Mouse (Mus musculus) embryonic facial prominence, embryonic 10.5 days (tissue): Measurements from ENCODE around the gene Gm28230. TPM values are rescaled to one million over a fixed set of nuclear protein-coding genes. Genes with fewer than 3 reads are reported as not detected.
A peak's percentile ranks its signal among the peaks of the same experiment; 100 is the strongest.

Experiments
- DNase-seq: peaks from one replicate; pipeline ENCODE4 v3.0.0-alpha.2; 2017; ENCODE audit warnings: low spot score
- H3K27ac ChIP-seq: fragments of 300-500 bp; sonication (generic); replicated peaks from 2 replicates; pipeline ENCODE4 v1.5.1; 2016; ENCODE audit warnings: mild to moderate bottlenecking
- H3K27me3 ChIP-seq: fragments of 300-500 bp; sonication (generic); replicated peaks from 2 replicates; pipeline ENCODE4 v1.6.1; 2016; ENCODE audit warnings: low read depth, mild to moderate bottlenecking; ENCODE audit not compliant: poor library complexity, severe bottlenecking
- H3K36me3 ChIP-seq: fragments of 300-500 bp; sonication (generic); replicated peaks from 2 replicates; pipeline ENCODE4 v1.6.1; 2016; ENCODE audit warnings: mild to moderate bottlenecking, moderate library complexity
- H3K4me1 ChIP-seq: fragments of 300-500 bp; sonication (generic); 2 replicates; pipeline ENCODE4 v1.6.1; 2016
- H3K4me3 ChIP-seq: fragments of 300-500 bp; sonication (generic); 2 replicates; pipeline ENCODE4 v1.5.1; 2016; ENCODE audit warnings: mild to moderate bottlenecking, moderate library complexity
- H3K9me3 ChIP-seq: fragments of 300-500 bp; sonication (generic); 2 replicates; pipeline ENCODE4 v1.6.1; 2016; ENCODE audit warnings: mild to moderate bottlenecking
- WGBS: fragments of 180-500 bp; shearing (Covaris S2); methylation state at CpG from one replicate; pipeline ENCODE4 v1.1.7; 2016; 5-methylcytosine and 5-hydroxymethylcytosine counted together
- polyA plus RNA-seq: library from polyadenylated mRNA; unstranded; fragments of >200 nt; fragmentation: Nextera tagmentation; extraction: Ambion mirVana; gene quantifications from 2 replicates; pipeline ENCODE4 v1.2.1, GENCODE M21; 2016

Gene Gm28230
- polyA plus RNA-seq, 1 experiment from 2014 or later = not detected

- H3K4me3 ChIP-seq = no peak overlapping the region
- H3K27me3 ChIP-seq = peaks cover 100% of the 10 kb centered on the region
- peak; percentile 80 for DNase-seq
- no peak overlapping the region for H3K27ac ChIP-seq
- no peaks in the 10 kb centered on the region for H3K36me3 ChIP-seq
- 4% methylated on average over 17 of the region's 17 CpGs for whole genome bisulfite sequencing
- H3K9me3 ChIP-seq = no peaks in the 10 kb centered on the region
- H3K4me1 ChIP-seq = peaks cover 20% of the 10 kb centered on the region
Observed at GRCm38 (mm10) chr2:74686301-74686987, 40.1 kb upstream of the Gm28230 start.

DNA sequence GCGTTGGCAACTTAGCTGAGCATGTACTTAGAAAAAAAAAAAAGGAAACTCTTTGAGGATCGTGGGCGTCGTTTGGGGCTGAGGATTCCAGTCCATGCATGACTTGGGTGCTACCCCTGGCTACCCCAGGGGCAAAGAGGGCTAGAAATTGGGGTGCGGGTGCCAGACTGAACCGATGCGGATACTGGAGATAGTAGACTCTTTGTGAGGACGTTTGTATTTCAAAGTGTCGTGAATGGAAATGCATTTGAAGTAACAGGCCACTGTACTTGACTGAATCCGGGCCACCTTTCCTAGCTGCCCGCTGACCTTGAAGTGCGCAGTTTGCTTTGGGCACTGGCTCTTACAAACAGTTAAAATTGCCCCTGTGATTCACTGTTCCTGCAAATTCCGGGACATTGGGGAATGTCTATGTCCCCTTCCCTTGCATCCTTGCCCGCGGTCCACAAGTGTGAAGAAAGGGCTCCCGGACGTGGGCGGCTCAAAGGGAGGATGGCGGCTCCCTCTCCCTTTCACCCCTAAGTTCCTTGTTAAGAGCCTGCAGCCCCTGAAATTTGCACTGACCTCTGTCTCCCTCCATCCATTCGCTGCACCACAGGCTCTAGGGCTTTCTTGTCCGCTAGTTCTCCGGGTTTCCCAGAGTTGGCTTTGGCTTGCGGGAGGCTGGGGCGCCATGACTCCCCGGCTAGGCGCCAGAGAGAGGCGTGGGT lies 39.4 kb upstream of the Gm28230 start:
- Histone ChIP-seq H3K4me1 (peaks cover 17% of the 10 kb centered on the region), H3K27ac (no peak overlapping the region)

DNA sequence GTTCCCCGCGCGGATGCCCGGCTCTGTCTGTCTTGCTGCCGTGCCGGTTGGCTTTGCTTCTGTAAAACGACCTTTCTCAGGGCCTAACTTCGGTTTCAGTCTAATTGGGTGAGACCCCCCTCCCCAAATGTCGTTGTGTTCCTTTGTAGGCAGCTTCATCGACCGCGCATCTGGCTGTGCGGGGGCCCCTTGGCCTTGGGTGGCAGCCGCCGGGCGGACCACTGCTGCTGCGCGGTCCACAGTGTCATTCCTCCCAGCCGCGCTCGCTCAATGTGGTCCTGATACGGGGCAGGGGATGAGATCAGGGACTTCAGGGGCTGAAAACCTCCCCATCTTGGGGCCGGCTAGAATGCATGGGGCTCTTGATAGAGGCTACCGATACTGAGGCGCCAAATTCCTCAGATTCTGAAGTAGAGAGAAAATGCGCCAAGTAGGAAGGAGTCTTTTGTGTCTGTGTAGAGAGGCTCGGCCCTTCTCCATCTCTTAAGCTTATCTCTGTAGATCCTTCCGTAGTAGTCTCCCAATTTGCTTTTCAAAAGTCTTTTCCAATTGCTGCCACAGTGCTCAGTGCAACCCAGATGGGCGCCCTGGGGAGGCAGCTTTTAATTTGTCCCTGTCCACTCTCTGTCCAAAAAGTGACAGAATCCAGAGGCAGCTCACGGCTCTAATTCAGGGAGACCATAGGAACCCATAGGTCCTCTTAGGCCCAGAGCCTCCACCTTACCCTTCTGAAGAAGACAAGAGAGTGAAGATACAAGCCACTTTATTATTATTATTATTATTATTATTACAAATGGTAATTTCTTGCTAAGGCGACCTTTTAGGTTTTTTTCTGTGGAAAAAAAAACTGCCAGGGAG lies 38.6 kb upstream of the Gm28230 start:
- under 1% methylated on average over 31 of the region's 31 CpGs for WGBS
- no peaks in the 10 kb centered on the region for H3K36me3 ChIP-seq
- H3K4me1 ChIP-seq = peaks cover 9% of the 10 kb centered on the region
- peaks cover 100% of the 10 kb centered on the region for H3K27me3 ChIP-seq
- H3K27ac ChIP-seq = no peak overlapping the region
- no peak overlapping the region for H3K4me3 ChIP-seq
- H3K9me3 ChIP-seq = no peaks in the 10 kb centered on the region
- peak; percentile 62 for DNase-seq

More for the DNA sequence above, 39.4 kb upstream of the Gm28230 start:
- no peak overlapping the region for H3K4me3 ChIP-seq
- H3K27me3 ChIP-seq = peaks cover 100% of the 10 kb centered on the region
- WGBS = under 1% methylated on average over 27 of the region's 27 CpGs
- H3K9me3 ChIP-seq = no peaks in the 10 kb centered on the region
- H3K36me3 ChIP-seq = no peaks in the 10 kb centered on the region
- DNase-seq = peak; percentile 54

DNA sequence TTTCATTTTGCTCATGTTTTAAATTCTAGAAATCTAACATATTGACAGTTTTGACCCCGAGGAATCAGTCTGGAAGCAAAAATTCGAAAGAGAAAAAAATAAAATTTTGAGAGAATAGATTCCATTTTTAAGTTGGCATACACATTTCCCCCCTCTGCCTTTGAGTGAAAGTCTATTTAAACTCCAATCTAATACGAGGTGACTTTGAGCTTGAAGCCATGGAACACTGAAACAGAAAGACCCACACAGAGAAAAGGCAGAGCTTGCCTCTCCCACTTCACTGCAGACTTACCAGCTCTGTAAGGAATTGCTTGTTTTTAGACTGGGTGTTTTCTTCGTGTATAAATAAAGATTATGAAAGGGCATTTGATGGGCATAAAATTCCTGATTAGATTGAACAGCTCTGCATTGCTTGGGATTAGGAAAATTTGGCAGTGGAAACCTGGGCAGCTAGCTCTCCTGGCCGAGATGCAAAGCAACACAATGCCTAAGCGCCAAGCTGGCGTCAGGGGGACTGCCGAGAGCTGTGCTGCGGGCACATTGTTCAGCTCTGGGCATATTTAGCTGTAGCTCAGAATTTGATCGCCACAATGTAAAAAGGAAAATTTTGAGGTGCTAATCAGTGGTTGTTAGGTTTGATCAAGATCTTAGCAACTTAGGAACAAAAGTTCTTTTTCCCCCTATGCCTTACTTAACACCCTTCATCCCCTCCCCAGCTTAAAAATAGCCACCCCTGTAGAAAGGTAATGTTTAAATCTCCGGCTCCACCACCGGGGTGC lies 37.5 kb upstream of the Gm28230 start:
- 4% methylated on average over 12 of the region's 12 CpGs for WGBS
- Histone ChIP-seq H3K27ac (no peak overlapping the region), H3K36me3 (no peaks in the 10 kb centered on the region), H3K27me3 (peaks cover 100% of the 10 kb centered on the region), H3K4me3 (no peak overlapping the region), H3K4me1 (peaks cover 7% of the 10 kb centered on the region), H3K9me3 (no peaks in the 10 kb centered on the region)
- peak; percentile 52 for DNase-seq

DNA sequence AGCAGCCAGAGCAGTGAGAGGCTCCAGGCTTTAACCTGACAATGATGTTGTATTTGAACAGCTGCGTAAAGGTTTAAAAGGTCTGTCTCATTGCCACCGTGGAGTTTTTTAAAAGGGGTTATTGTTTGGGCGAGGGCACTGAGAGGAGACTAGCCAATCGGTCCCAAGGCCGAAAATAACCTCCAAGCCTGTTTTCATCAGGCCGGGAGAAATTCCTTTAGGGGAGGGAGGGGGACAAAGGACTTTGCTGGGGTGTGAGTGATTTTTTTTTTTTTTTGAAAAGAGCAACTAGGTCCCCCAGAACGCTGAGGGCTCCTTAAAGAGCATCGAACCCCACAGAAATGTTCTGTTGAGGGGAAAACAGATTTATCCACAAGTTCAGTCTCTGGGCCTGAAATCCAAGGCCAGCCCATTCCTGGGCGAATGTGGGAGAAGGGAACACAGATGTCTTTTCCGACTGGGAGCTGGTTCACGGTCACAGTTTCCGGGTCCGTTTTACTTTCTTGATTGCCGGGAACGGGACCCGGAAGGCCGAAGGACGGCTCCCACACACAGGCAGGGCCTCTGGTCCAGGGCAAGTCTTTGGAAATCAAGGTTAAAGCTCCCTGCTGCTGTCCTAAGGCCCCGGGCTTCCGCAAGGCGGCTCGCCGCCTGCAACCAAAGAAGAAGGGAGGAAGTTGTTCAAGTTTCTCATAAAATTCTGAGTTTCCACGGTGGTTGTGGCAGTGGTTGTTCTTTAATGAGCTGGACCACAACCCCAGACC lies 36.8 kb upstream of the Gm28230 start:
- no peaks in the 10 kb centered on the region for H3K36me3 ChIP-seq
- under 1% methylated on average over 24 of the region's 24 CpGs for WGBS
- no peak overlapping the region for H3K27ac ChIP-seq
- H3K4me3 ChIP-seq = no peak overlapping the region
- H3K27me3 ChIP-seq = peaks cover 100% of the 10 kb centered on the region
- no peaks in the 10 kb centered on the region for H3K9me3 ChIP-seq
- DNase-seq = peak; percentile 69
- H3K4me1 ChIP-seq = peaks cover 7% of the 10 kb centered on the region

DNA sequence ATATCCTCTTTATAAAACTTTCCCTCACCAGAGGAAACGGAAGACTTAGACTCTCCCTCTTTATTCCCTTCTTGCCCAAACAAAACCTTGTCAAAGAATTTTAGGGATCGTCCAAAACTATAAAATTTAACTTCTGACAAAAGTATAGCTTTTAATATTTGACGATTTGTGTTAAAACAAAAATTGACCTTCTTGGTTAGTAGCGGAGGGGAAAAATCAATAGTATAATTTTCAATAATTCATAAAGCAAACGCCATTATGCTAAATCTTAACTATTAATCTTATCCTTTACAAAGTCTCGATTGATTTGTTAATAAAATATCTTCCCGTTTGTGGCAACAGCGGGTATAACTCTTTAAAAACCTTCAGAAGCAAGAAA lies 36.2 kb upstream of the Gm28230 start:
- H3K27ac ChIP-seq = no peak overlapping the region
- H3K4me3 ChIP-seq = no peak overlapping the region
- no peak for DNase-seq
- H3K36me3 ChIP-seq = no peaks in the 10 kb centered on the region
- H3K9me3 ChIP-seq = no peaks in the 10 kb centered on the region
- H3K4me1 ChIP-seq = peaks cover 7% of the 10 kb centered on the region
- WGBS = 9% methylated on average over 8 of the region's 8 CpGs
- peaks cover 100% of the 10 kb centered on the region for H3K27me3 ChIP-seq

- peak within 1 kb of the TSS; percentile 42 for H3K4me3 ChIP-seq
- no peak within 1 kb of the TSS for H3K27ac ChIP-seq
- H3K27me3 ChIP-seq = peaks cover 100% of the 10 kb centered on the region
- peak; percentile 88 for DNase-seq
- WGBS = under 1% methylated on average over 56 of the region's 56 CpGs
- H3K9me3 ChIP-seq = no peaks in the 10 kb centered on the region
- peaks cover 7% of the 10 kb centered on the region for H3K4me1 ChIP-seq
- H3K36me3 ChIP-seq = no peaks in the 10 kb centered on the region
Observed at GRCm38 (mm10) chr2:74691022-74691951, 35.2 kb upstream of the Gm28230 start, which contains the start of gene Hoxd10. Hoxd10 (plus strand) TSS chr2:74691924.

DNA sequence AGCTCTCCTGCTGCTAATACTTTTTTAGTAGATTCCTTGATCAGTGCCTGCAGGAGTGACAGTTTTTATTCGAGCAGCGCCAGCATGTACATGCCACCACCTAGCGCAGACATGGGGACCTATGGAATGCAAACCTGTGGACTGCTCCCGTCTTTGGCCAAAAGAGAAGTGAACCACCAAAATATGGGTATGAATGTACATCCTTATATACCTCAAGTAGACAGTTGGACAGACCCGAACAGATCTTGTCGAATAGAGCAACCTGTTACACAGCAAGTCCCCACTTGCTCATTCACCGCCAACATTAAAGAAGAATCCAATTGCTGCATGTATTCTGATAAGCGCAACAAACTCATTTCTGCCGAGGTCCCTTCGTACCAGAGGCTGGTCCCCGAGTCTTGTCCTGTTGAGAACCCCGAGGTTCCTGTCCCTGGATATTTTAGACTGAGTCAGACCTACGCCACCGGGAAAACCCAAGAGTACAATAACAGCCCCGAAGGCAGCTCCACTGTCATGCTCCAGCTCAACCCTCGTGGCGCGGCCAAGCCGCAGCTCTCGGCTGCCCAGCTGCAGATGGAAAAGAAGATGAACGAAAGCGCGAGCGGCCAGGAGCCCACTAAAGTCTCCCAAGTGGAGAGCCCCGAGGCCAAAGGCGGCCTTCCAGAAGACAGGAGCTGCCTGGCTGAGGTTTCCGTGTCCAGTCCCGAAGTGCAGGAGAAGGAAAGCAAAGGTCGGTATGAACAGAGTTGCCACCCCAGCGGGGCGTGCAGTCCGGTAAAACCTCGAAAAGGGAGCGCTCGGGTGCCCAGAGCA lies 34.3 kb upstream of the Gm28230 start:
- Histone ChIP-seq H3K36me3 (no peaks in the 10 kb centered on the region), H3K4me3 (0 out of 2 replicates have a peak overlapping the region, but pooled peaks have one; percentile 42), H3K9me3 (no peaks in the 10 kb centered on the region), H3K27me3 (peaks cover 100% of the 10 kb centered on the region), H3K27ac (no peak overlapping the region), H3K4me1 (peaks cover 7% of the 10 kb centered on the region)
- 3% methylated on average over 35 of the region's 35 CpGs for WGBS
- DNase-seq = peak; percentile 44

DNA sequence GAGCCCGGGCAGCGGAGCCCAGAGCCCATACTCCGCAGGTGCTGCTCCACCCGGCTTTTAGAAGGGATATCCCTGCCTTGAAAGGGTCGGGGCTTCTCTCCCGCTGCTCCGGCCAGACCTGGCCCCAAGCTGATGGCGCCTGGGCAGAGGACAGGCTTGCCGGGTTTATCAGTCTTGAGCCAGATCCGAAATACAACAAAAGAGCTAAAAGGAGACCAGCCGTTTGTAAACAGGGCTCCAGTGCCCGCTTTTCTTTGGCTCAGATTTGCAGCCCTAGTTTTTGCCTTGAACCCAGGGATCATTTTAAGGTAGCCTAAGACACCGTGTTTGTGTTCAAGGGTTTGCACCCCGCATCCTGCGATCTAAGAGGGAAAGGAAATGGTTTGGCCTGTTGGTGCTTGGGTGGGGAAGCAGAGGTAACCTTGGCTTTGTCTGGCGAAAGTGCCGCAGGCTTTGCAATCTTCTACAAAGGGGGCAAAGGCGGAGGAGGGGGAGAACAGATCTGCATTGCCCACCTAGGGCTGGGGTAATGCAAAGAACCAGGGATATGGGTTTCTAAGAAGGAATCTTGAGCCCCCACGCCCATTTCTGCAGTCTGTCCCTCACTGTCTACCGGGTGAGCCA lies 33.6 kb upstream of the Gm28230 start:
- Histone ChIP-seq H3K4me1 (peaks cover 13% of the 10 kb centered on the region), H3K9me3 (no peaks in the 10 kb centered on the region), H3K4me3 (no peak overlapping the region), H3K36me3 (no peaks in the 10 kb centered on the region), H3K27ac (no peak overlapping the region), H3K27me3 (peaks cover 100% of the 10 kb centered on the region)
- WGBS = under 1% methylated on average over 20 of the region's 20 CpGs
- DNase-seq = peak; percentile 53

- Histone ChIP-seq H3K27me3 (peaks cover 100% of the 10 kb centered on the region), H3K36me3 (no peaks in the 10 kb centered on the region), H3K4me3 (no peak overlapping the region), H3K27ac (no peak overlapping the region), H3K4me1 (peaks cover 18% of the 10 kb centered on the region), H3K9me3 (no peaks in the 10 kb centered on the region)
- WGBS = 3% methylated on average over 4 of the region's 4 CpGs
- DNase-seq = peak; percentile 31
Observed at GRCm38 (mm10) chr2:74693432-74693827, 33.1 kb upstream of the Gm28230 start.
